Mouse (Mus musculus): Measurements from ENCODE around the gene Ssr1. TPM values are rescaled to one million over a fixed set of nuclear protein-coding genes. Genes with fewer than 3 reads are reported as not detected.

Ssr1 gene
- polyA plus RNA-seq, 1 experiment from 2014 or later = 133 TPM

DNA sequence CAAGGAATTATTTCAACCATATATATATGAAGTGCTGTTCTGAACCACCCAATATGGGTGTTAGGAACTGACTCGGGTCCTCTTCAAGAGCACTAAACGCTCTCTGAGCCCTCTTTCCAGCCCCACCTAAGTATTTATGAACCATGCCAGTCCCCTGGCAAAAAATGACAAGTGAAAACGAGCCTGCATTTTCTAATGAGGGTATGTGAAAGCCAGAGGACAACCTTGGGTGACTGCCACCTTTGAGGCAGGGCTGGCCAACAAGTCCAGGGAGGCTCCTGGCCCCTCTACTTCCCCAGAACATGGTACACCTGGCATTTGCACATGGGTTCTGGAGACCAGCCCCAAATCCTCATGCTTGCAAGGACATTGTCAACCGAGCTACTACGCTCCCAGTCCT is 19.3 kb downstream of the Ssr1 start:
- H3K27ac ChIP-seq = no peak overlapping the region
- no peak overlapping the region for H3K9ac ChIP-seq
- ATAC-seq (ENCODE audit: insufficient number of reproducible peaks, insufficient read depth, low FRiP score, low TSS enrichment, low read depth) = no peak
- no peaks in the 10 kb centered on the region for H3K27me3 ChIP-seq
- H3K4me1 ChIP-seq = no peaks in the 10 kb centered on the region
- H3K36me3 ChIP-seq = peaks cover 41% of the 10 kb centered on the region
- 89% methylated on average over 5 of the region's 5 CpGs for WGBS
- no peak overlapping the region for H3K4me2 ChIP-seq
- H3K4me3 ChIP-seq = no peak overlapping the region
- H3K9me3 ChIP-seq = no peaks in the 10 kb centered on the region

DNA sequence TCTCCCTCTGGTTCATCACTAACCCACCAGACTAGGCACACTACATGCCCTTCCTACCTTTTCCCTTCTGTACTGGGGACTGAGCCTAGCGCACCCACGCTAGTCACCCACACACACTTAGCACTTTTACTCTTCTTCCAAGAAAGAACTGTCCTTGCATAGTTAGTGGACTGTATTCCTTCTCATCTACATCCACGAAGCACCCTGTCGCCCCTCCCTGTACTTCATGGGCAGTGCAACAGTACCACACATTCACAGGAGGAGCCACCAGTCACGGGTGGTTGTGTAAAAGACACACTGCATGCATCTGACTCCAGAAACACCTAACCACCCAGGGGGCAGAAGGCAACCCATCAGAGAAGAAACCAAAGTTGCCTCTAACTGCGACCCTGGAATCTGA is 20.0 kb downstream of the Ssr1 start:
- H3K4me3 ChIP-seq = no peak overlapping the region
- WGBS = 83% methylated on average over 6 of the region's 6 CpGs
- H3K27me3 ChIP-seq = no peaks in the 10 kb centered on the region
- H3K27ac ChIP-seq = no peak overlapping the region
- peaks cover 3% of the 10 kb centered on the region for H3K4me1 ChIP-seq
- no peak overlapping the region for H3K9ac ChIP-seq
- H3K4me2 ChIP-seq = no peak overlapping the region
- H3K36me3 ChIP-seq = peaks cover 35% of the 10 kb centered on the region
- ATAC-seq (ENCODE audit: insufficient number of reproducible peaks, insufficient read depth, low FRiP score, low TSS enrichment, low read depth) = no peak
- no peaks in the 10 kb centered on the region for H3K9me3 ChIP-seq

DNA sequence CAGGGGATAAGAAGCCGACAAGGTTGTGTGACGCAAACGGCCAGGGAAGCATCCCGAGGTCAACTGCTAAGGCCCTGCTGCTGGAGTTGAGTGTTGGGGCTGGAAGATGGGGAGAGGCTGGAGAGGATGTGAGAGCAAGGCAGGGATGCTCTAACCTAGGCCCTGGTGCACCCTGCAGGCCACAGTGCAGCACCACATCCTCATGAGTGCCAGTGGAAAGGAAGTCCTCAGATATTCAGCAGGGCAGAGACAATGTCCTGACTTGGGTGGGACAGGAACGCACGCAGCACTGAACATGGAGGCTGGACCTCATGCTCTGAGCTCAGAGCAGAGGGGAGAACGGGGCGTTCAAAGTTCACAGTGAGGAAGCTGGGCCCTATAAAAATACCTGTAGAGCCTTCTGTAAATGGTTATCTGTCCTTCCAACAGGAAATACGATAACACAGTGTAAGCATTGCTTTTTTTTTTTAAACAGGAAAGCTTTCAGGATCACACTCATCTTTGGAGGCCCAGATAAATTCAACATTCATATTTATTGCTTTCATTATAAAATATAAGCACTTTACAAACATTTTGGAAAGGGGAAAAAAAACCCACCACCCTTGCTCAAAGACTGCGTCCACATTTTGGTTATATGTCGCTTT is 23.0 kb downstream of the Ssr1 start:
- ATAC-seq (ENCODE audit: insufficient number of reproducible peaks, insufficient read depth, low FRiP score, low TSS enrichment, low read depth) = no peak
- Histone ChIP-seq H3K9ac (no peak overlapping the region), H3K9me3 (no peaks in the 10 kb centered on the region), H3K27me3 (no peaks in the 10 kb centered on the region), H3K4me1 (peaks cover 22% of the 10 kb centered on the region), H3K4me2 (no peak overlapping the region), H3K4me3 (no peak overlapping the region), H3K27ac (no peak overlapping the region), H3K36me3 (peaks cover 8% of the 10 kb centered on the region)
- 81% methylated on average over 11 of the region's 11 CpGs for WGBS

- WGBS = 71% methylated on average over 8 of the region's 8 CpGs
- H3K27me3 ChIP-seq = no peaks in the 10 kb centered on the region
- H3K4me3 ChIP-seq = no peak overlapping the region
- no peak for ATAC-seq (ENCODE audit: insufficient number of reproducible peaks, insufficient read depth, low FRiP score, low TSS enrichment, low read depth)
- no peaks in the 10 kb centered on the region for H3K9me3 ChIP-seq
- H3K4me1 ChIP-seq = peaks cover 27% of the 10 kb centered on the region
- no peak overlapping the region for H3K9ac ChIP-seq
- H3K36me3 ChIP-seq = no peaks in the 10 kb centered on the region
- no peak overlapping the region for H3K4me2 ChIP-seq
- H3K27ac ChIP-seq = no peak overlapping the region
Measured at GRCm38 (mm10) chr13:37969988-37970387, 24.0 kb downstream of the Ssr1 start.

GRCm38 (mm10) chr13:37969337-37969736 is 24.7 kb downstream of the Ssr1 start:
- no peak overlapping the region for H3K9ac ChIP-seq
- no peaks in the 10 kb centered on the region for H3K36me3 ChIP-seq
- peaks cover 33% of the 10 kb centered on the region for H3K4me1 ChIP-seq
- no peaks in the 10 kb centered on the region for H3K9me3 ChIP-seq
- 10% methylated on average over 14 of the region's 14 CpGs for WGBS
- no peak overlapping the region for H3K4me3 ChIP-seq
- H3K4me2 ChIP-seq = no peak overlapping the region
- no peaks in the 10 kb centered on the region for H3K27me3 ChIP-seq
- H3K27ac ChIP-seq = no peak overlapping the region
- no peak; the same call in 1 of the 2 replicates for ATAC-seq (ENCODE audit: insufficient number of reproducible peaks, insufficient read depth, low FRiP score, low TSS enrichment, low read depth)

DNA sequence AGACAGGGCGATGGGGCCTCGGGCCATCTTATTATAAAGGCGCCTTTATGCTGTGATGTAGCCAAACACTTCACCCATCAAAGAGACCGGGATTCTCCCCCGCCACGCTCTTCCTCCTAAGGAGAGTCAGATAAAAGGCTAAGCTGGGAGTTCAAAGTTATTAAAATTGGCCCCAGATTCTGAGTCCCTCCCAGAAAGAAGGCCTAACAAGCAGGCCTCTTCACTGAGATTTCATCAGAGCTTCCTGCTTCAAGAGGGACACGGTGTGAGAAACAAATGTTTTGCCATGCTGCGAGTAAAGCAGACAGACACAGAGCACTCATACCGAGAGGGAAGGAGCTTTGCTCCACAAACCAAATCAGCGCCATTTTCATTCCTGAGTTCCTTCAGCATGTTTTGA is 26.5 kb downstream of the Ssr1 start:
- ATAC-seq (ENCODE audit: insufficient number of reproducible peaks, insufficient read depth, low FRiP score, low TSS enrichment, low read depth) = no peak
- no peaks in the 10 kb centered on the region for H3K27me3 ChIP-seq
- 0 out of 2 replicates have a peak overlapping the region, but pooled peaks have one; percentile 21 for H3K9ac ChIP-seq
- peak overlapping the region; percentile 28; the same call in 1 of the 2 replicates for H3K27ac ChIP-seq
- H3K4me1 ChIP-seq = peaks cover 41% of the 10 kb centered on the region
- H3K4me3 ChIP-seq = peak overlapping the region; percentile 13; the same call in 1 of the 2 replicates
- no peaks in the 10 kb centered on the region for H3K9me3 ChIP-seq
- WGBS = 23% methylated on average over 10 of the region's 10 CpGs
- peak overlapping the region; percentile 46 for H3K4me2 ChIP-seq
- H3K36me3 ChIP-seq = no peaks in the 10 kb centered on the region

GRCm38 (mm10) chr13:37967052-37967437 is 27.0 kb downstream of the Ssr1 start:
- 23% methylated on average over 12 of the region's 12 CpGs for WGBS
- Histone ChIP-seq H3K27ac (peak overlapping the region; percentile 28; the same call in 1 of the 2 replicates), H3K4me3 (peak overlapping the region; percentile 13; the same call in 1 of the 2 replicates), H3K9ac (no peak overlapping the region), H3K9me3 (no peaks in the 10 kb centered on the region), H3K4me2 (peak overlapping the region; percentile 46), H3K4me1 (peaks cover 41% of the 10 kb centered on the region), H3K36me3 (no peaks in the 10 kb centered on the region), H3K27me3 (no peaks in the 10 kb centered on the region)
- ATAC-seq (ENCODE audit: insufficient number of reproducible peaks, insufficient read depth, low FRiP score, low TSS enrichment, low read depth) = no peak

DNA sequence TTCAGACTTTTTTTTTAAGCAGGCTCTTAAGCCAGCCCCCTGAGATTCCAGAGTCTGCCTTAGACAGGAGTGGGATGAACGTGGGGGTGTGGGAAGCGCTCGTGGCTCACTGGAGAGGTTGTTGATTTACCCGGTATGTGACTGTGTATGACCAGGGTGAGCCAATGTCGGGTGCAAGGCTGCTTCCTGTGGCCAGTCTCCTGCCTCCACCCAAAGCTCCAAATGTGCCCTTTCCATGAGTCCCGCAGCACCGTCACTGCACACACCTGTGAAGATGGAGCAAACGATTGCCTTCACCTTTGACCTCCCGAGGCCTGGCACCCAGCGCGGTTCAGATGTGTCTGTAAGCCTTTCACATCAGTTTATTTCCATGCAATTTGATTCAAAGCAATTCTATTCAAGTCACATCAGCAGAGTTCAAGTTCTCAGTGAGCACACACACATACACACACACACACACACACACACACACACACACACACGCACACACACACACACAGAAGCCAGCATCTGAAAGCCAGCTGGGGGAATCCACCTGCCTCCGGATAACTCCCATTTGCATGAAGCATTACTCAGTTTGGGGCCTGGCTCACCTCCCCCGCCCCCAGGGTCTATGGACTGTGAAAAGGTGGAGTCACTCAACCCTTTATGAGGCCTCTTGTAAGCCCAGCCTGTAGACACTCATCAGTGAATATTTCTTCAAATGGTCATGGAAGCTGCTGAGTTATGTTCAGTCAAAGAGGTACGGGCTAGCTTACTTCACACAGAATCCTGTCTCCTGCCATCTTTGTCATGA is 27.6 kb downstream of the Ssr1 start:
- H3K4me3 ChIP-seq = no peak overlapping the region
- no peak overlapping the region for H3K9ac ChIP-seq
- 70% methylated on average over 15 of the region's 15 CpGs for WGBS
- ATAC-seq (ENCODE audit: insufficient number of reproducible peaks, insufficient read depth, low FRiP score, low TSS enrichment, low read depth) = no peak
- peaks cover 41% of the 10 kb centered on the region for H3K4me1 ChIP-seq
- peak overlapping the region; percentile 46 for H3K4me2 ChIP-seq
- H3K36me3 ChIP-seq = no peaks in the 10 kb centered on the region
- no peak overlapping the region for H3K27ac ChIP-seq
- H3K27me3 ChIP-seq = no peaks in the 10 kb centered on the region
- H3K9me3 ChIP-seq = no peaks in the 10 kb centered on the region

DNA sequence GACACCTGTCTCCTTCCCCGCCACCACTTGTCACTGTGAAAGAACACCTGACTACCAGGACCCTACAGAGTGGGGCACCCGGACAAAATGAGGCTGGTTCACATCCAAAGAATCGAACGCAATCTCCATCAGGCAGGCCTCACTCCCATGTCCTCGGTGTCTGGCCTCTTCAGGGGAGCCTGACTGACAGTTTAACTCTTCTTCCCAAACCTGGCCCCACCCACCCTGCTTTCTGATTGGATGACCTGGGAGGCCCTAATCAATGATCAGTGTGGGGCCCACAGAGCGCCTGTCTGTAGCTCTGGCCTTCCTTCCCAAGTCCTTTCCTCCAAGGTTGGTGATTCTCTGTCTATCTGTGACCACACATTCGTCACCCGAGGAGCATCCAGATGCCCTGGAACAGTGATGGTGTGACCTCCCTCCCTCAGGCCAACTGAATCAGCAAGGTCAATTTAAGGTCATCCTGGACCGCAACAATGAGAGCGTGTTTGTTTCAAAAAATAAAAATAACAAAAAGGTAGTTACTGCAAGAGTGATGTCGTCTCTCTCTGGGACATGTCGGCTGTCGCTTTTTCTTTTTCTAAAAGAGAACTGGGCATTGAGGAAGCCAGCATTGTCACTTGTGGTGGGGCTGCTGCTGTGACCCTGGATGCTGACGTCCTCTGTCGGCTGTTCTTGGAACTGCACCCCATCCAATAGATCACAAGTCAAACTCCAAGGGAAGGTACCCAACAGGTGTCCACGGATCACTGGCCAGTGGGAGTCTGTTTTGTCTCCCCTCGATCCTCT is 28.7 kb downstream of the Ssr1 start:
- no peaks in the 10 kb centered on the region for H3K36me3 ChIP-seq
- H3K4me2 ChIP-seq = no peak overlapping the region
- H3K9ac ChIP-seq = no peak overlapping the region
- peaks cover 41% of the 10 kb centered on the region for H3K4me1 ChIP-seq
- no peak for ATAC-seq (ENCODE audit: insufficient number of reproducible peaks, insufficient read depth, low FRiP score, low TSS enrichment, low read depth)
- H3K27ac ChIP-seq = no peak overlapping the region
- H3K27me3 ChIP-seq = no peaks in the 10 kb centered on the region
- 38% methylated on average over 17 of the region's 17 CpGs for WGBS
- no peaks in the 10 kb centered on the region for H3K9me3 ChIP-seq
- H3K4me3 ChIP-seq = no peak overlapping the region

GRCm38 (mm10) chr13:37964128-37965087 is 29.6 kb downstream of the Ssr1 start:
- H3K27ac ChIP-seq = no peak overlapping the region
- WGBS = 38% methylated on average over 20 of the region's 20 CpGs
- peak overlapping the region; percentile 58 for H3K9ac ChIP-seq
- H3K9me3 ChIP-seq = no peaks in the 10 kb centered on the region
- H3K4me2 ChIP-seq = peak overlapping the region; percentile 66
- H3K36me3 ChIP-seq = no peaks in the 10 kb centered on the region
- peaks cover 41% of the 10 kb centered on the region for H3K4me1 ChIP-seq
- no peaks in the 10 kb centered on the region for H3K27me3 ChIP-seq
- no peak for ATAC-seq (ENCODE audit: insufficient number of reproducible peaks, insufficient read depth, low FRiP score, low TSS enrichment, low read depth)
- peak overlapping the region; percentile 44 for H3K4me3 ChIP-seq
